Mouse (Mus musculus) myocyte (in vitro differentiated cells): ENCODE measurements around the gene Gm17571.

Experiments used
- MAX ChIP-seq: IDR thresholded peaks from one replicate; pipeline ENCODE4 v1.6.1; 2011; ENCODE audit warnings: low read depth, mild to moderate bottlenecking, control low read depth
- MYOG ChIP-seq, 3 experiments: IDR thresholded peaks; one replicate each; pipeline ENCODE4 v1.6.1; 2011; ENCODE audit warnings: control low read depth in 2 of 3, low read depth in 2 of 3, mild to moderate bottlenecking in 2 of 3; ENCODE audit not compliant: insufficient read length in 2 of 3, control insufficient read depth in 1 of 3, insufficient read depth in 1 of 3
- POLR2A ChIP-seq: IDR thresholded peaks from one replicate; pipeline ENCODE4 v1.6.1; 2011; ENCODE audit warnings: low read depth, mild to moderate bottlenecking, control low read depth, moderate library complexity; ENCODE audit not compliant: insufficient read length
- REST ChIP-seq: IDR thresholded peaks from one replicate; pipeline ENCODE4 v1.6.1; 2011; ENCODE audit warnings: mild to moderate bottlenecking, control low read depth, moderate library complexity; ENCODE audit not compliant: insufficient read depth, insufficient read length
- TCF12 ChIP-seq: IDR thresholded peaks from one replicate; pipeline ENCODE4 v1.6.1; 2011; ENCODE audit warnings: mild to moderate bottlenecking, control low read depth; ENCODE audit not compliant: poor library complexity, insufficient read depth, severe bottlenecking
- USF1 ChIP-seq: IDR thresholded peaks from one replicate; pipeline ENCODE4 v1.6.1; 2011; ENCODE audit warnings: low read depth, mild to moderate bottlenecking, control low read depth, moderate library complexity

DNA sequence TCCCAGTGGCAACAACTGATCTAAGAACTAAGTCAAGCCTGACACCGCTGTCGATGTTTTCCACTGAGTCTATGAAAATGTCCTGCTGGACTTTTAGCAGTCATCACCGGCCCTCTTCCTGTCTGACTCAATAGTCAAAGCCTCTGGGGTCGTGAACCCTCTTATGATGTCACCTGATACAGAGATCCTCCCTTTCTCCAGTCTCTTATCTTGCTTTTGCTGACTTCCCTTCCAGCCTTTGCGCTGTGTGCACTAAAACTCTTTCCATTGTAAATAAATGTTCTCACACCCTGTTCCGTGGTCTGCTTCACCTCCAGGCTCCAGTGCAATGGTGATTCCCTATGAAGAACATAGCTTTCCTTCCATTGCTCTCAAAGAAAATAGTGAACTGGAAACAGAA, 16.3 kb downstream of the Gm17571 start:
- TF ChIP-seq POLR2A: no peak
- TF ChIP-seq REST: no peak
- no peak for TF ChIP-seq MYOG (IDR thresholded peaks at IDR 0.05; ENCODE audit: control insufficient read depth in 1 of 3, insufficient read depth in 1 of 3, insufficient read length in 2 of 3, low read depth in 2 of 3)
- TF ChIP-seq USF1: no peak
- no peak for TF ChIP-seq TCF12
- TF ChIP-seq MAX: no peak
